Mouse (Mus musculus) intestine, postnatal 0 days (tissue): Measurements from ENCODE around the gene Igf1r. TPM values are rescaled to one million over a fixed set of nuclear protein-coding genes. Genes with fewer than 3 reads are reported as not detected.
"Not testable (repeated sequence)": the region's sequence is repeated elsewhere in the genome, so short reads cannot be mapped to it uniquely, and the experiment has no call there.

ENCODE experiments used
- ATAC-seq: fragments of 200-750 bp; cut with Nextera tagmentation; 2 replicates; pipeline ENCODE4 v1.8.0; 2017; ENCODE audit warnings: mild to moderate bottlenecking, moderate TSS enrichment, moderate library complexity
- H3K27ac ChIP-seq: fragments of 300-500 bp; sonication (generic); 2 replicates; pipeline ENCODE4 v1.5.1; 2014; ENCODE audit warnings: mild to moderate bottlenecking, low read depth, low read length, moderate library complexity
- H3K27me3 ChIP-seq: fragments of 300-500 bp; sonication (generic); replicated peaks from 2 replicates; pipeline ENCODE4 v1.6.1; 2014; ENCODE audit warnings: low read length, mixed read lengths; ENCODE audit not compliant: control insufficient read depth, insufficient read depth
- H3K36me3 ChIP-seq: fragments of 300-500 bp; sonication (generic); 2 replicates; pipeline ENCODE4 v1.6.1; 2014; ENCODE audit warnings: mild to moderate bottlenecking, moderate library complexity; ENCODE audit not compliant: control insufficient read depth, insufficient read depth
- H3K4me1 ChIP-seq: fragments of 300-500 bp; sonication (generic); replicated peaks from 2 replicates; pipeline ENCODE4 v1.6.1; 2014; ENCODE audit warnings: antibody characterized with exemption, low read length, mixed read lengths; ENCODE audit not compliant: control insufficient read depth, insufficient read depth
- H3K4me2 ChIP-seq: fragments of 300-500 bp; sonication (generic); replicated peaks from 2 replicates; pipeline ENCODE4 v1.6.1; 2014; ENCODE audit warnings: low read depth, mild to moderate bottlenecking, moderate library complexity
- H3K4me3 ChIP-seq: fragments of 300-500 bp; sonication (generic); 2 replicates; pipeline ENCODE4 v1.5.1; 2014; ENCODE audit warnings: low read depth, low read length
- H3K9ac ChIP-seq: fragments of 300-500 bp; sonication (generic); 2 replicates; pipeline ENCODE4 v1.6.1; 2014; ENCODE audit warnings: mild to moderate bottlenecking, low read depth, low read length
- H3K9me3 ChIP-seq: fragments of 300-500 bp; sonication (generic); 2 replicates; pipeline ENCODE4 v1.6.1; 2016; ENCODE audit warnings: mixed run types; ENCODE audit not compliant: control insufficient read depth
- CTCF ChIP-seq: sonication (generic); IDR thresholded peaks from 2 replicates; pipeline ENCODE4 v1.5.1; 2016; ENCODE audit warnings: low read depth, mild to moderate bottlenecking, control low read depth, antibody characterized with exemption, moderate library complexity
- WGBS: fragments of 180-500 bp; shearing (Covaris S2); extraction: QIAGEN DNeasy Blood & Tissue Kit; methylation state at CpG from one replicate; pipeline ENCODE4 v1.1.7; 2014; 5-methylcytosine and 5-hydroxymethylcytosine counted together
- polyA plus RNA-seq: library from polyadenylated mRNA; unstranded; fragments of >200 nt; fragmentation: Nextera tagmentation; extraction: Ambion mirVana; gene quantifications from 2 replicates; pipeline ENCODE4 v1.2.1, GENCODE M21; 2015

Igf1r gene
- polyA plus RNA-seq, 1 experiment from 2014 or later: 5.3 TPM

DNA sequence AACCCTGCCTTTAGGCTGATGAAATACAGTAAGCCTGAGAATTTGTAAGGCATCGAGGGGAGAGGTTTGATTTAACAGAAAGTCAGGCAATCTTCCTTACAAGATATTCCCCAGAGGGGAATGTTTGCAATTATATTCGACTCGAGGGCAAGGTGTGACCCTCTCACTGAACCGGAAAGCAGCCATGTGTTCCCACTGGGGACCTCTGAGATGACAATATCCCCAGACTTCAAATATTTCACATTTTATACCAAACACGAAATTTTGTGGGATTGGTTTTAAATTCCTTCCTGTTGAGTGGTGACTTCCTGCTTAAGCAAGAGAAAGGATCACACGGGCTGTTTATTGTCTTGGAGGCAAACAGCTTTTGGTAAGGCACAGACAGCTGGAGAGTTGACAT lies 314.1 kb downstream of the Igf1r start:
- no peak for ATAC-seq
- Histone ChIP-seq H3K9me3 (no peaks in the 10 kb centered on the region), H3K9ac (no peak overlapping the region), H3K27ac (no peak overlapping the region), H3K4me2 (no peak overlapping the region), H3K27me3 (peaks cover 11% of the 10 kb centered on the region; the same call in 1 of the 2 replicates), H3K4me1 (peaks cover 5% of the 10 kb centered on the region; the same call in 1 of the 2 replicates), H3K4me3 (no peak overlapping the region), H3K36me3 (no peaks in the 10 kb centered on the region)
- TF ChIP-seq CTCF: no peak
- WGBS: 27% methylated on average over 6 of the region's 6 CpGs

- Histone ChIP-seq H3K4me1 (no peaks in the 10 kb centered on the region; the same call in 1 of the 2 replicates), H3K4me2 (no peak overlapping the region), H3K27ac (no peak overlapping the region), H3K9ac (no peak overlapping the region), H3K9me3 (no peaks in the 10 kb centered on the region), H3K4me3 (no peak overlapping the region), H3K36me3 (no peaks in the 10 kb centered on the region), H3K27me3 (peaks cover 4% of the 10 kb centered on the region; the same call in 1 of the 2 replicates)
- ATAC-seq: no peak
- no peak for TF ChIP-seq CTCF
- WGBS: 35% methylated on average over 4 of the region's 4 CpGs
These were observed 317.9 kb downstream of the Igf1r start for GRCm38 (mm10) chr7:68270551-68270950.

GRCm38 (mm10) chr7:68271816-68272215 lies 319.2 kb downstream of the Igf1r start:
- Histone ChIP-seq H3K27me3 (peaks cover 7% of the 10 kb centered on the region; the same call in 1 of the 2 replicates), H3K4me3 (no peak overlapping the region), H3K4me2 (no peak overlapping the region), H3K36me3 (no peaks in the 10 kb centered on the region), H3K9ac (no peak overlapping the region), H3K9me3 (no peaks in the 10 kb centered on the region), H3K27ac (no peak overlapping the region), H3K4me1 (peaks cover 7% of the 10 kb centered on the region)
- ATAC-seq: no peak
- WGBS: 95% methylated on average over 6 of the region's 6 CpGs
- TF ChIP-seq CTCF: no peak

DNA sequence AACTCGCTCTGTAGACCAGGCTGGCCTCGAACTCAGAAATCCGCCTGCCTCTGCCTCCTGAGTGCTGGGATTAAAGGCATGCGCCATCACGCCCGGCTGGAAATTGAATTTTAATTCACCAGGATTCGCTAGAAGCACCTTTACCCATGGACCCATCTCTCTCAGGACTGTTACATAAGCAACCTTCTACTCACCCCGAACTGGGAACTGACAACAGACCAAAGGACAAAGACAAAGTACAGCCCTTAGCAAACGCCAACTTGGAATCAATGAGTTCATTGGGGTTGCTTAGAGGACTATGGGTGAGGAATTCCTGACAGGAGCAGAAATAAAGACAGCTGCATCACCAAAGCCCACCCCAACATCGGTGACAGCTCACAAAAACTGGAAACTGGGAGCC lies 320.0 kb downstream of the Igf1r start:
- Histone ChIP-seq H3K36me3 (no peaks in the 10 kb centered on the region), H3K27me3 (peaks cover 12% of the 10 kb centered on the region; the same call in 1 of the 2 replicates), H3K27ac (no peak overlapping the region), H3K9me3 (no peaks in the 10 kb centered on the region), H3K4me2 (no peak overlapping the region), H3K4me3 (no peak overlapping the region), H3K4me1 (peaks cover 7% of the 10 kb centered on the region), H3K9ac (no peak overlapping the region)
- 85% methylated on average over 10 of the region's 10 CpGs for WGBS
- TF ChIP-seq CTCF: no peak
- ATAC-seq: no peak

DNA sequence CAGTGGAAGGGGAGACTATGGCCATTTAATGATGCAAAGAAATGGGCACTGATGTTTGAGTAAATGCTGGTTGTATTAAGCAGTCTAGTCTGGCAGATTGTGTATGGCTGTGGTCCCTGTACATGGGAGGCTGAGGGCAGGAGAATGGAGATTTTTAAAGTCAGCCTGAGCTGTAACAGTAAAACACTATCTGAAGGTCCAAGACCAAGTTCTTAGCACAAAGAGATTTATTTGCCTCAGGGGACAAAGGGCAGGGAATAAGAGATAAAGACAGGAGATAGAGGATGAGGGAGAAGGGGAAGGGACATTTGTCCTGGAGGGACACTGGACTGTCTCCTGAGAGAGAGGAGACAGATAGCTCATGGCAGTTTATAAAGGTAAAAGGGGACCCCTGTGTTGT lies 320.9 kb downstream of the Igf1r start, which contains the start of gene Fam169b:
Fam169b (plus strand) TSS at position 325 of the 400 bp plus-strand sequence.
- H3K4me1 ChIP-seq: peaks cover 7% of the 10 kb centered on the region
- H3K9ac ChIP-seq: no peak within 1 kb of the TSS
- no peak for ATAC-seq
- no peaks in the 10 kb centered on the region for H3K9me3 ChIP-seq
- no peak within 1 kb of the TSS for H3K4me3 ChIP-seq
- no peak within 1 kb of the TSS for H3K27ac ChIP-seq
- peaks cover 12% of the 10 kb centered on the region; the same call in 1 of the 2 replicates for H3K27me3 ChIP-seq
- no peak for TF ChIP-seq CTCF
- no peaks in the 10 kb centered on the region for H3K36me3 ChIP-seq
- H3K4me2 ChIP-seq: no peak within 1 kb of the TSS

DNA sequence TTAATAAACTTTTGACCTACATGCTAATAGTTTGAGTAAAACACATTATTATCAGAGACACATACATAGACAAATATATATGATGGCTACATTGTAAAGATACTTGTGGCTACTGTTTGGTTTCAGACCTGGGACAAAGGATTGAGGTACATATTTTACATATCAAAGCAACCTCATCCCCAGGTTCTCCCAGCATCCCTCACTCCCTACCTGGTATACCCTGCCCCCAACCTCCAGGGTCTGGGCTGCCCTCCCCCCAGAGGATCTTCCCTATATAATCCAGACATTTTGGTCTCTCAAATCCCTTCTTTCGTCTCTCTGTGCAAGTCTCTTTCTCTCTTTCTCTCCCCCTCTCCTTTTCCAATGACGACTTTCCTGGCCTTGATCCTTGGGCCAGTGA lies 321.6 kb downstream of the Igf1r start:
- Histone ChIP-seq H3K27ac (no peak overlapping the region), H3K27me3 (peaks cover 12% of the 10 kb centered on the region; the same call in 1 of the 2 replicates)
- WGBS: 76% methylated on average over 2 of the region's 2 CpGs

GRCm38 (mm10) chr7:68274951-68275350 lies 322.3 kb downstream of the Igf1r start:
- no peak overlapping the region for H3K27ac ChIP-seq
- H3K9ac ChIP-seq: no peak overlapping the region
- H3K36me3 ChIP-seq: no peaks in the 10 kb centered on the region
- H3K4me2 ChIP-seq: no peak overlapping the region
- TF ChIP-seq CTCF: no peak
- peaks cover 7% of the 10 kb centered on the region for H3K4me1 ChIP-seq
- ATAC-seq: no peak
- no peaks in the 10 kb centered on the region for H3K9me3 ChIP-seq
- WGBS: 67% methylated on average over 9 of the region's 9 CpGs
- H3K27me3 ChIP-seq: peaks cover 12% of the 10 kb centered on the region; the same call in 1 of the 2 replicates
- no peak overlapping the region for H3K4me3 ChIP-seq

More for the DNA sequence above, 321.6 kb downstream of the Igf1r start:
- Histone ChIP-seq H3K4me1 (peaks cover 7% of the 10 kb centered on the region), H3K9ac (no peak overlapping the region), H3K4me2 (no peak overlapping the region), H3K36me3 (no peaks in the 10 kb centered on the region), H3K4me3 (no peak overlapping the region), H3K9me3 (no peaks in the 10 kb centered on the region)
- TF ChIP-seq CTCF: no peak
- no peak for ATAC-seq

DNA sequence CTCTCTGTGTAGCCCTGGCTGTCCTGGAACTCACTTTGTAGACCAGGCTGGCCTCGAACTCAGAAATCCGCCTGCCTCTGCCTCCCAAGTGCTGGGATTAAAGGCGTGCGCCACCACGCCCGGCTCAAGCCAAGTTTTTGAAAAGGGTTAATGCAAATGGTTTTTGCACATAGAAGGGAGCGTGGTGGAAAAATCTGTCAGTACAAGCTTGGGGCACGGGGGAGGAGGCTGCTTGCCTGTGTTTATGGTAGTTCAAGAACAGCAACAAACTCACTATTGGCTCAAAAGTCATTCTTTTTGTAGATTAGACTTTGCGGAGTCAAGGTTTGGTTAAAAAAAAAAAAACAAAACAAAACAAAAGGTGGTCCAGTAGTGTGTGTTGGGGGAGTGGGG lies 322.8 kb downstream of the Igf1r start:
- H3K27ac ChIP-seq, H3K36me3 ChIP-seq, H3K4me1 ChIP-seq, H3K9me3 ChIP-seq, ATAC-seq: not testable (repeated sequence)
- peak overlapping the region; percentile 18; the same call in 1 of the 2 replicates for H3K9ac ChIP-seq
- H3K27me3 ChIP-seq: peaks cover 12% of the 10 kb centered on the region; the same call in 1 of the 2 replicates
- H3K4me2 ChIP-seq: peak overlapping the region; percentile 82
- peak overlapping the region; percentile 39 for H3K4me3 ChIP-seq
- 49% methylated on average over 7 of the region's 9 CpGs for WGBS
